Mouse (Mus musculus): ENCODE measurements around the gene Ankrd34c.

DNA sequence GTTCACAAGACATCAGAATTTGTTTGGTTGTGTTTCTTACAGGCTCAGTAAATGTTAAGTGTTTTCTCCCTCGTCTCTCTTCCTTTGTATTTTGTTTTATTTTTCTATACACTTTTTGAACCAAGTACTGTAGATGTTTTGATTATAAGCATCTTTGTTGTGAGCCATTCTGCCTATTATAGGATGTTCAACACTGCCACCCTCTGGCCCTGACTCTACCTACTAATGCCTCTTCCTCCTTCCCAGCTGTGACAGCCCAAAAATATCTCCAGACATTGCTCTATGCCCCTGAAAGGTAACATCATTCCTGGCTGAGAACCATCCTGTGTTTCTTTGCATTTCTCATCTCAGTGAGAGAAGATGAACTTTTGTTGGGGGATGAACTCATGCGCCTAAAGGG is 52.0 kb downstream of the Ankrd34c start:
- TF ChIP-seq CTCF (IDR thresholded peaks at IDR 0.05; ENCODE audit: low read depth, low read length) (no peak), POLR2A (IDR thresholded peaks at IDR 0.05; ENCODE audit: insufficient read depth, low read length) (no peak), EP300 (IDR thresholded peaks at IDR 0.05; ENCODE audit: insufficient read depth, low read depth, low read length) (no peak)
